Mouse (Mus musculus) gastrocnemius, postnatal 36 days (tissue): ENCODE data around the gene Cyp4f15. TPM values are rescaled to one million over a fixed set of nuclear protein-coding genes. Genes with fewer than 3 reads are reported as not detected.
"Not testable (repeated sequence)": the region's sequence is repeated elsewhere in the genome, so short reads cannot be mapped to it uniquely, and the experiment has no call there.

Experiments used
- DNase-seq, 2 experiments: peaks; one replicate each; pipeline ENCODE4 v3.0.0; 2022
- intact Hi-C: fragments of 180-260 bp; cut with DNase I; formaldehyde crosslinking; loops from one replicate; pipeline ENCODE4 v1.15.1; 2025
- long read RNA-seq, 2 experiments: library from polyadenylated mRNA; stranded (forward); transcript quantifications; one replicate each; pipeline ENCODE4 v2.0.0; 2021
- total RNA-seq, 2 experiments: library from RNA; stranded (reverse); gene quantifications; 2 replicates each; pipeline ENCODE4 v1.2.3; 2021

Cyp4f15 gene
- total RNA-seq = not detected
- long read RNA-seq, experiment 1 = 0 reads
- long read RNA-seq, experiment 2 = 0 reads

DNA sequence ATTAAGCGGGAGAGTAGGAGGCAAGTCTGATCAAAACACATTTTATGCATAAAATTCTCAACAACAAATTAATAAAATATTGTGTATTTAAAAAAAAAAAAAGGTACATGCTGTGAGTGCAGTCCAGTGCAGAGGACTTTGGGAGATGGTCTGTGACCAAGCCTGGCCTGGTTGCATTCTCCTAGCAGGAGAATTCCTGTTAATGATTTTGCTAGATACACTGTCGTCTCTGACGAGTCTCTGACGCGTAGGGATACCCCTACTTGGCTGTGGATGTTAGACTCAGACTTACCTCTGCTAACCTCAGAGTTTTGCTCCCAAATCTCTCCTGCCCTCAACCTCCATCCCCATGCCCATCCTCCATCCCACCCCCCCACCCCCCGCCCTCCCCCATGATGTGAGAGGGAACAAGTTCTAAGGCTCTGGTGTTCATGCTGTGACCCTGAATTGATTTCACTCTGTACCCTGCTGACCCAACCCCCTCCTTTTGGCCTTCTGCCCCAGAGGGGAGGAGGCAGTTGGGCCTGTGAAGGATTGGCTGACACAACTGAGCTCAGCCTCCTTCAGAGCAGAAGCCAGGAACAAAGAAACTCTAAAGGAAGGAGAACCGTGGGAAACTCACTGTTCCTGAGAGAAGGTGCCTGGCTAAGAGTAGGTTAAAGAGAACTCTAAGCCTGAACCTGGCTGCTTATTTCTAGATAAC lies at the start of gene Cyp4f15:
Gene Cyp4f15 (plus strand): TSS at position 580 of the 703 bp plus-strand sequence.
- intact Hi-C loops = no loop called here

DNA sequence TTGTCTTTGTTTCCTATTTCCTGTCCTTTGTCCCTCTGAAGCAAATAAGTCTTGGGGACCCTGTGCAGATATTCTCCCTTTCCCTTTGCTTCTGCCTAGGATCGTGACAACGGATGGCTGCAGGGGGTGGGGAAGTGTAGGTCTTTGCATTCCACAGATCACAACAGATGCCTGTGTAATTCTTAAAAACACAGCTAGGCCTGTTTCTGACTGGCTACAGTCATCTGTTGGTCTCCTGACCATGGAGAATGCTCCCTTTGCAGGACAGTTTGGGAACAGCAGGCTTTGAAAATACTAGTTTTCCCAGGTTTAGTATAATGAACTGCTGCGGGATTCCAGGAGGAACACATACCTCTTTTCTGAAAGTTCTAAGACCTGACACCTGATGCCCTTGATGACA lies 49.1 kb upstream of the Cyp4f15 start:
- intact Hi-C loops = loop anchor here (10.0 kb wide), 1 partner anchor 318 kb away; no protein-coding TSS in a partner anchor
- DNase-seq = no peak

More for the DNA sequence above, at the start of gene Cyp4f15:
- DNase-seq = no peak

DNA sequence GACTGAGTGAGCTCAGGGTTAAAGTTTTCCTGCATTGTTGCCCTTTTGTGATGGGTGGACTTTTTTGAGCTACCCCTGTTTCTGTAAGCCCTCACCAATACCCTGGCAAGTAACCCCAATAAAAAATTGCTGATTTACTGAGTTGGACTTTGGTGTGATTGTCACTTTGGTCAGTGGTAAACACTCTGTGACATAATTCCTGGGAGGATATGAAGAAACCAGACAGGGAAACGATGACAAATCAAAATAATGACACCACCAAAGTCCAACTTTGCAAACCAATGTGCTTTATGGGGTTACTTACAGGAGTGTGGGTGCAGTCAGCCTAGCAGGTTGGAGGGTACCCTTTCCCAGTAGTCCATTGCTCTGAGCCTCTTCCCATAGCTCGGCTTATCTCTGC lies 48.3 kb upstream of the Cyp4f15 start:
- DNase-seq = no peak
- intact Hi-C loops = loop anchor here (10.0 kb wide), 1 partner anchor 318 kb away; no protein-coding TSS in a partner anchor

DNA sequence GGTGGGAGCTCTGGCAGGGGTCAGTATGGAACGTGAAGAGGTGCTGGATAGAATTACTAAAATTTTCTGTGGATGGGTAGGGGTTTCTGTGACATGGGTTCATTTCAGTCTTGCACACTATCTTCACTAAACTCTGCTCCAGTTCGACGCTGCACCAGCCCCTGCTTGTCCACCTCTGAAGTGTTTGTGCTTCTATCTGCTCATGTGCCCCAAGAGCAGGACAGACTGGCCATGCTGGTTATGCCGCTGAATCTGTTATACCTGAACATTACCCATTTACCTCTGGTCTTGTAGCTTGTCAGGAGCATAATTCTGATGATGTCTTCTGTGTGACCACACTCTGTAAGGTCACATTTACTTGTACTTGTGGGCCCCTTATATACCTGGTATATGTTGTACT lies 38.8 kb upstream of the Cyp4f15 start:
- no peak for DNase-seq
- intact Hi-C loops = no loop called here

DNA sequence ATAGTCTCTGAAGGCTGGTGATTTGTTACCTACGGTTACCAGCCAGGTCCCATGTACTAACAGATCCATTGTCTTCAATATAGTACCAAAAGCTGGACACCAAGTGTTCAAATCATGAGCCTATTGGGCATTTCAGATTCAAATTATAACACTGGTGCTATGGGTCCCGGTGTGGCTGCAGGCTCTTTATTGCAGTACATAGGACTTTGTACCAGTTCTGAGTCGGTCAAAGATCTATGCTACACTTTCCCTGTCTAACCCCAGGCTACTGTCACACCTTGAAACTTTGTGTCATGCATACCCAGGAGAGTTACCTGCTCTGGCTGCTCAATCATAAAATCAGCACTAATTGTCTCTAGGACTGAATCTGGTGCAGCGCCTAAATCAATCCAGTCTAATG lies 31.6 kb upstream of the Cyp4f15 start:
- intact Hi-C loops = no loop called here
- no peak for DNase-seq

DNA sequence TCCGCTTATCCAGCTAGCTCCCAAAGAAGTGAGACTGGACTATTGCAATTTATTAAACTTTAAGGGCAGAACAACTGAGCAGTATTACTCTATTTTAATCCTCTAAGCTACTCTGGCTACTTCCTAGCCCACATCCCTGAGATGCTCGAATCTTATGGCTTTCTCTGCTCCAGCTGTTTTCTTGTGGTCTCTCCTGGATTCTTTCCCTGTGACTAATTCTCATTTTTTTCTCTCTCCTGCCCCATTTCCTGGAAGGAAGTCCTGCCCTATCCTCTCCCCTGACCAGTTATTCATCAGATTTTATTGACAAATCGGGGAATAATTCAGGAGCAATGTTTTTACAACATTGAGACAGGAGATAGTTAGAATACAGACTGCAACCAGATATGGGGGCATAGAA lies 28.4 kb upstream of the Cyp4f15 start:
- no peak for DNase-seq
- intact Hi-C loops = no loop called here

DNA sequence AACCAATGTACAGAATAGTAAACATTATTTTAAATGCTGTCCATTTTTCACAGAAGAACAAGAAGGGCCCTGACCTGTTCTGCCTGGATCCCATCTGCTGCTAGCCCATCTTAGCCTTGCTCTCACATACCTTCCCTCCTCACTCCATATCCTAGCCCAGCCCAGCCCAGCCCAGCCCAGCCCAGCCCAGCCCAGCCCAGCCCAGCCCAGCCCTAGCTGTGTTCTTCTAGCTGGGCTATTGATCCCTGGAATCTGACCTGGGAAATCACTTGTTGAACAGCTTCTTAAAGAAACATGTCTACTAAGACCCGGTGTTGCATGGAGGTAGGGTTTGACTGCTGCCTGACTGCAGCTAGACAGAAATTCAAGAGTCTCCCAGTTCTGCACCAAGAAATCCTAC lies 27.2 kb upstream of the Cyp4f15 start:
- no peak for DNase-seq
- intact Hi-C loops = no loop called here

DNA sequence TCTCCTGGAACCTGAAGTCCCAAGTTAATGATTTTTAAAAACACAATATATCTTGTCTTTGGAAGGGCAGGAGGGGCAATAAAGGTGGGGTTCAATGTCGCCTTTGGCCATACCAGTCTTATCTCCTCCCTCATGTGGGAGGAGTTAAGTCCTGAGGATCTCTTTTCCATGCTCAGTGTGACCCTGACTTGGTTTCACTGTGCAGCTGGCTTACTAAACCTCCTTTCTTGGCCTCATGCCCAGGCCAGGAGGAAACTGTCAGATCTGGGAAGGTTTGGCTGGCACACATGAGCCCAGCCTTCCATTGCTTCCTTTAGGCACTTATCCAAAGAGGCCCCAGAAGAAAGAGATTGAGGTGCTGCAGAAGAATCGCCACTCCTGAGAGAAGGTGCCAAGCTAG lies 26.7 kb upstream of the Cyp4f15 start, which contains the start of gene Cyp4f40:
Gene Cyp4f40 (plus strand): TSS at position 189 of the 400 bp plus-strand sequence.
- DNase-seq = no peak
- intact Hi-C loops = no loop called here

DNA sequence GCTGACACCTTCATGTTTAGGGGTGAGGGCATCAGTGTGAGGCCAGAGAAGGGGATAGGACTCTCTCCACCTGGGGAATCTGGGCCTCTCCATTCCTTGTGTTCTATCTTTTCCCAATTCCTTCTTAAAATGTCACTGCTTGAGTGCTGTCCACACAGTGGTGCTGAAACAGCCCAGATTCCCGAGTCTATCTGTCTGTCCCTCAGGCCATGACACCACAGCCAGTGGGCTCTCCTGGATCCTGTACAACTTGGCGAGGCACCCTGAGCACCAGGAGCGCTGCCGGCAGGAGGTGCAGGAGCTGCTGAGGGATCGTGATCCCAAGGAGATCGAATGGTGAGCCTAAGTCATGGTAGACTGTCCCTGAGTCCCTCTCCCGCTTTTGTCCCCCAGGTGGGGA lies 11.5 kb upstream of the Cyp4f15 start:
- no peak for DNase-seq
- intact Hi-C loops = no loop called here

DNA sequence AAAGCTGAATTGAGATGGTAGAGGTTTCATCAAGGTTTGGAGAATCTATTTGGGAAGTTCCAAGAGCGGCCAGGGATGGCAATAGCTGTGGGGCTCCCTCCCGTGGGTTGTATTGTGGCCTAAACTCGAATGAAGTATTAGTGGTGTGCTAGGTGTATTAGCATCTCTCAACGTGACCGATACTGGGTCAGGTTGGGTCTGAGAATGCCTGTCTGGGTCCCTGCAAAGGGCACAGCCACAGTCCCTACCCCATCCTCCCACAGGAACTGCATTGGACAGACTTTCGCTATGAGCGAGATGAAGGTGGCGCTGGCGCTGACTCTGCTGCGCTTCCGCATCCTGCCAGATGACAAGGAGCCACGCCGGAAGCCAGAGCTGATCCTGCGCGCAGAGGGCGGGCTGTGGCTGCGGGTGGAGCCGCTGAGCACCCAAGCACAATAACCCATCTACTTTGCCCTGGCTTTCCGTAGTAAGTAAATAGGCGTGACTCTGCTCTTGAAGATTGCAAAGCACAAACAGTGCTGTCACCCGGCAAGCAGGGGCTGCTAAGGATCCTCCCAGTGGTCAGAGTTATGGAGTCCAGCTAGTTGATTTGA lies 9.3 kb upstream of the Cyp4f15 start:
- intact Hi-C loops = no loop called here
- DNase-seq = no peak

DNA sequence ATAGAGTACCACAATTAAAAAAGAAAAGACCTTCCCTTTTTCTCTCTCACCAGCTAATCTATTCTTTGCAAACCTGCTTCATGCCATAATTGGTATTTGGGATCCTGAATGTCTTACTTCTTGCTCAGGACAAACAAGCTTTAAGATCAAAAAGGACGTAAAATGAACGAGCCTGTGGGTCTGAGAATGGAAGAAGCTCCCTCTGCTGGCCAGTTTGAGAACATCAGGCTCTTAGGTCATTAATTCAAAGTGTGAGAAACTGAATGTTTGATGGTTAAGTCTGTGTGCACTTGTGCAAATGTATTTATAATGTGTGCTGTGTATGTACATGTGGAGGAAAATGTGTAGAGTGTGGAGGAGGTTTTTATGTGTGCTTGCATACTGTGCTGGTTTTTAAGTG lies 5.0 kb upstream of the Cyp4f15 start:
- DNase-seq = no peak
- intact Hi-C loops = loop anchor here (5.0 kb wide), 1 partner anchor 128 kb away; no protein-coding TSS in a partner anchor

DNA sequence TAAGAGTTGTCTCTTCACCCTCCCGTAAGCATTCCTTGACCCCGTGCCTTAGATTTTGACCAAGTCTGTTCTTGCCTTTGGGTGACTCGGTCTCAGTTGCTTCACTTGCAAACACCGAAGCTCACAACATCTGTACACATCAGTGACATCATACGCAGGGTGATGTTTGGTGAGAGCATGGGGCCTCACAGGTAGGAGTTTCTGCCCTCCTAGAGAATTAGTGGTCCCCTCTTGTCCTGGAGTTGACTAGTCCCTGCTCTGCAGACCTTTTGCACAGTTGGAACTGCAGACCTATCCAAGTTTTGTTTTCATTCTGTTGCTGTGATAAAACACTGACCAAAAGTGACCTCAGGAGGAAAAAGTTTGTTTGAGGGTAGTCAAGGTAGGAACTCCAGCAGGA lies 1.3 kb downstream of the Cyp4f15 start:
- no peak for DNase-seq
- intact Hi-C loops = no loop called here

DNA sequence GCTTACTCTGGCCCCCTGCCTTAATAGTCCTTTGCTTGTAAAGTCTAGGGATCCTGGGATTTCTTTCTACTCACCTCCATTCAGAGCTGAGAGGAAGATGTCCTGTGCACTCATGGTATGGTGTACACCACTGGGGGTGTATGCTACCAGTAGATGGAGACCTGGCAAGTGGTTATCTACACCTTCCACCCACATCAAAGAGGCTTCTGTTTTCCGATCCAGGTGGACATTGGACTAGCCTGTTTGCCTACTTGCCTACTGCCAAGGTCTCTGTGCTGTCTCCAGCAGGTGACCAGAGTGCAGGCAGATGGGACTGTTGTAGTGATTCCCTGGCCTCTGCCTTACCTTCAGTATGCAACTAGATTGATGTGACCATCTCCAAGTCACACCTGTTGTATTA lies 5.5 kb downstream of the Cyp4f15 start:
- intact Hi-C loops = no loop called here
- no peak for DNase-seq

DNA sequence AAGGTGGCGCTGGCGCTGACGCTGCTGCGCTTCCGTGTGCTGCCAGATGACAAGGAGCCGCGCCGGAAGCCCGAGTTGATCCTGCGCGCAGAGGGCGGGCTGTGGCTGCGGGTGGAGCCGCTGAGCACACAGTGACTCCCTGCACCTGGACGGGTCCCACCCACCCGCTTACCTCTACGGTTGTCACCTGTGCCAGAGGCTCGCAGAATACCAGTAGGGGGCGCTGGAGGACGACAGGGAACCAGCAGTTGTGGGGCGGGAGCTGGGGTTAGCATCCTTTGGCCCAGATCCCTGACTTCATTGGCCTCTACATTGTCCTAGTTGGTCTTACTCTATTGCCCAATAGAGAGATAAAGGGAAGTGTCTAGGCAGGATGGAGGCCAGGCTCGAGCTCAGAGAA lies 17.4 kb downstream of the Cyp4f15 start:
- DNase-seq = no peak

DNA sequence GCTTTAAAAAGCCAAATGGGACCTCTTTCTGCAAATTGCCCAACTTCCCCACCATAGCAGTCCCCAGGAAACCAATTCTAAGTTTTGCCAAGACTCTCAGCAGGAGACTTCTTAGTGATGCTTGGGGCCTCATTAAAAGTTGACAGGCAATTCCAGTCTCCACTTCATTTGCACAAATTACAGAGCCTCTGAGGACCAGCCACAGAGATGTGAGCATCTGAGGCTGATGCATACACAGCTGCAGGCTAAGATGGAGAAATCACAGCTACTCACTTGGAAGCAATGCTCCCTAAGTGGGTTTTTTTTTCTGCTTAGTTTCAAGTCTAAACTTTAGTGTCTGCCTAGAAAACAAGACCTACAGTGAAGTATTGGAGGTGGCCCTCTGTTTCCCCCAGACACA lies 25.1 kb downstream of the Cyp4f15 start:
- intact Hi-C loops, DNase-seq: not testable (repeated sequence)

More for the DNA sequence above, 17.4 kb downstream of the Cyp4f15 start:
- intact Hi-C loops = no loop called here

DNA sequence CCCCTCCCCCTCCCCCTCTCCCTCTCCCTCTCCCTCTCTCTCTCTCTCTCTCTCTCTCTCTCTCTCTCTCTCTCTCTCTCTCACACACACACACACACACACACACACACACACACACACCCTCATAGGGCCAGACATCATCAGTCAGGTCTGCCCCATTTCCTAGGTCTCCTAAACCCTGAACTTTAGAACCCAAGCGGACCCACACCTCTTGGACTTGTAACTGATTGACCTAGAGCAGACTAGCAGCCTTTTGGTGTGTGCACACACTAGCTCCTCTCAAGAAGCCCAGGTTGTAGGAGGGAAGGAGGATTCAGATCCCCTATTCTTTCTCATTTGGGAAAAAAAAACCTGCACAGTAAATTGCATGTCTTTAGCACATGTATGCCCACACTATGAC lies 36.7 kb downstream of the Cyp4f15 start:
- intact Hi-C loops, DNase-seq: not testable (repeated sequence)

DNA sequence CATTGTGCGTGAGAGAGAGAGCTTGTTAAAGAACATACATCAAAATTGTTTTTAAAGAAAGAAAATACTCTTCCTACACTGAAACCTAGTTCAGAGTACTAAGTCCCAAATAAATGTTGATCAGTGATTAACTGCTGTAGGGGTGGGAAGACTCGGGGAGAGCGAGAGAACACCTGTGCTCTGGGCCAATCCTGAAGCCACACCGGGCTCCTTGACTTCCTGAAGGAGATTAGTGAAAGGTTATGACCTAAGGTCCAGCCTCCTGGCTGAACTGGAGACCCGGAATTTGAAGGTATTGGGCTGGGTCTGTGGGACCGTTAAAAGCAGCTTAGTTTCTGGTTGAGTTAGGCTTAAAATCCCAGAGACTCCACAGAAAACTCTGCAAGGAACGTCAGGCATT lies 37.3 kb downstream of the Cyp4f15 start:
- no peak for DNase-seq
- intact Hi-C loops = no loop called here

DNA sequence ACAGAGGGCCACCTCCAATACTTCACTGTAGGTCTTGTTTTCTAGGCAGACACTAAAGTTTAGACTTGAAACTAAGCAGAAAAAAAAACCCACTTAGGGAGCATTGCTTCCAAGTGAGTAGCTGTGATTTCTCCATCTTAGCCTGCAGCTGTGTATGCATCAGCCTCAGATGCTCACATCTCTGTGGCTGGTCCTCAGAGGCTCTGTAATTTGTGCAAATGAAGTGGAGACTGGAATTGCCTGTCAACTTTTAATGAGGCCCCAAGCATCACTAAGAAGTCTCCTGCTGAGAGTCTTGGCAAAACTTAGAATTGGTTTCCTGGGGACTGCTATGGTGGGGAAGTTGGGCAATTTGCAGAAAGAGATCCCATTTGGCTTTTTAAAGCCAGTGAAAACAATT lies 40.9 kb downstream of the Cyp4f15 start:
- intact Hi-C loops, DNase-seq: not testable (repeated sequence)

DNA sequence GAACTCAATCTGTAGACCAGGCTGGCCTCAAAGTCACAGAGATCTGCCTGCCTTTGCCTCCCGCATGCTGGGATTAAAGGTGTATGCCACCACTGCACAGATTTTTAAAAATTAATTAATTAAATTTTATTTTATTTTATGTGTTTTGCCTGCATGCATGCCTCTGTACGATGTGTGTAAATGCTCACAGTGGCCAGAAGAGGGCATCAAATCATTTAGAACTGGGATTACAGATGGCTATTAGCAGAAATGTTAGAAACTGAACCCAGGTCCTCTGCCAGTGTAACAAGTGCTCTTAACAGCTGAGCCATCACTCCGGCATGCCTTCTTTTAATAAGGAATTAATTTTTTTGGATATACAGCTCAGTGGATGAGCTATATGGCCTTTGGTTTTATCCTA lies 43.6 kb downstream of the Cyp4f15 start:
- DNase-seq = no peak
- intact Hi-C loops = no loop called here

DNA sequence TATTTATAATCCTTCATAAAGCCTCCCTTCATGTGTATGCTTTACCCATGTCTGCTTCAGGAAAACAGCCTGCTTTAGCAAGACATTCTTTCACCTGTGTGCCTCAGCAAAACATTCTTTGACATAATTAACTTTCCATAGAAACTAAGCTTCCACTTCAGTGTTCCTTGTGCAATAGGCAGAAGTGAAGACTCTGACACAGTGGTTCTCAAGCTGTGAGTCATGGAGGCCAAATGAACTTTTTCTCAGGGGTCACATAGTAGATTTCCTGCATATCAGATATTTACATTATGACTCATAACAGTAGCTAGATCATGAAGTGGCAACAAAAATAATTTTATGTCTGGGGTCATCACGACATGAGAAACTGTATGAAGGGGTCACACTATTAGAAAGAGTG lies 53.0 kb downstream of the Cyp4f15 start:
- intact Hi-C loops = no loop called here

DNA sequence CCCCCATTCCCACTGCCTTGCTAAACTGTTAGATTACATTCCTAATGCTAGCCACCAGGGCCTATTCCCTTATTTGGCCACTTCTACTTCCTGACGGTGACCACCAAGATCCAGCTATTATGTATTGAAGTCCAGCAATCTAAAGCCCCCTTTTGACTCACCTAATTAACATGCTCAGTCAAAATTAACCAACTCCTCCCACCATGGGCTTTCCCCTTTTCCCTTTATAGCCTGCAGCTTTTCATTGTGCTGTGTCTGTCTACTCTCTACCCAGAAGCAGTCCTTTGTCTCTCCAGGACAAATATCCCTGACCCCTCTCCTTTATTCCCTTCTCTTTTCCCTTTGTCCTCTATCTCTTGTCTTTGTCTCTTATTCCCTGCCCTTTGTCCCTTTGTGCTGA lies 55.6 kb downstream of the Cyp4f15 start:
- intact Hi-C loops = no loop called here
- DNase-seq = no peak

More for the DNA sequence above, 53.0 kb downstream of the Cyp4f15 start:
- DNase-seq = no peak

DNA sequence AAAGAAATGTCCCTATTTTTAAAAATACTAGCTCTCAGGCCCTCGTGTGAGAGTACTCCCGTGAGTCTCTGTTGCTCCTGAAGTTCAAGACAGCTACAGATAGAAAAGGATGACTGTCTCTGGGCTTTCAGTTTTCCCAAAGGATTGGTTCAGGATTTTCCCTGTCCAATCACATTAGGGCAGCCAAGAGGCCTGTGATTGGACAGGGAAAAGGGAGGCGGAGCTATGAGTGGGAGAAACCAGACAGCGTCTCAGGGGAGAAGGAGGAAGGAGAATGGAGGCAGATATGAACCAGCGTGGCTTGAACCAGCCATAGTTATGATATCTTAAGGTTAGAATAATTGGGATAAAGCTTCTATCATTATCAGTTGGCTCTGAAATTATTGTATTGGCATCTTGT lies 65.2 kb downstream of the Cyp4f15 start:
- DNase-seq = no peak
- intact Hi-C loops = no loop called here
